Mouse (Mus musculus) adrenal gland (tissue): ENCODE measurements around the gene Zfp362.

ENCODE experiments used
- intact Hi-C: fragments of 180-260 bp; cut with DNase I; formaldehyde crosslinking; loops from one replicate; pipeline ENCODE4 v1.15.1; 2025
- long read RNA-seq, 2 experiments: library from polyadenylated mRNA; unstranded; transcript quantifications; one replicate each; pipeline ENCODE4 v2.0.0; 2020; ENCODE audit warnings: borderline replicate concordance in 1 of 2; ENCODE audit not compliant: insufficient replicate concordance in 1 of 2

The Zfp362 gene
- long read RNA-seq, experiment 1, partial matches to known transcripts = 2 of 4 reads
- long read RNA-seq, experiment 1, other reads (novel, unspliced or antisense) = 2 of 4 reads
- long read RNA-seq, experiment 2, partial matches to known transcripts = 1 of 7 reads
- long read RNA-seq, experiment 2, other reads (novel, unspliced or antisense) = 6 of 7 reads

- intact Hi-C loops = no loop called here
Observed at GRCm38 (mm10) chr4:128806043-128806826, at the start of gene Zfp362. Zfp362 (minus strand) TSS chr4:128806045.

GRCm38 (mm10) chr4:128855613-128856040 lies 49.8 kb upstream of the Zfp362 start:
- intact Hi-C loops = loop anchor here (2.0 to 5.0 kb wide), 3 partner anchors 63 to 238 kb away; partner anchors contain the start of gene Tlr12

- intact Hi-C loops = no loop called here
Observed at GRCm38 (mm10) chr4:128853117-128853516, 47.3 kb upstream of the Zfp362 start.

- intact Hi-C loops = no loop called here
Observed at GRCm38 (mm10) chr4:128852266-128852887, 46.5 kb upstream of the Zfp362 start.

GRCm38 (mm10) chr4:128849686-128850085 lies 43.8 kb upstream of the Zfp362 start:
- intact Hi-C loops = no loop called here

GRCm38 (mm10) chr4:128848961-128849360 lies 43.1 kb upstream of the Zfp362 start:
- intact Hi-C loops = no loop called here

GRCm38 (mm10) chr4:128845367-128845973 lies 39.6 kb upstream of the Zfp362 start:
- intact Hi-C loops = no loop called here

- intact Hi-C loops = no loop called here
Observed at GRCm38 (mm10) chr4:128844566-128844965, 38.7 kb upstream of the Zfp362 start.

- intact Hi-C loops = no loop called here
Observed at GRCm38 (mm10) chr4:128841259-128841658, 35.4 kb upstream of the Zfp362 start.

- intact Hi-C loops = no loop called here
Observed at GRCm38 (mm10) chr4:128839811-128840738, 34.2 kb upstream of the Zfp362 start.

- intact Hi-C loops = no loop called here
Observed at GRCm38 (mm10) chr4:128838202-128838601, 32.4 kb upstream of the Zfp362 start.

- intact Hi-C loops = no loop called here
Observed at GRCm38 (mm10) chr4:128824131-128824530, 18.3 kb upstream of the Zfp362 start.

- intact Hi-C loops = no loop called here
Observed at GRCm38 (mm10) chr4:128820568-128820967, 14.7 kb upstream of the Zfp362 start.

GRCm38 (mm10) chr4:128817011-128817410 lies 11.2 kb upstream of the Zfp362 start:
- intact Hi-C loops = no loop called here

- intact Hi-C loops = no loop called here
Observed at GRCm38 (mm10) chr4:128811382-128812056, 5.7 kb upstream of the Zfp362 start.

- intact Hi-C loops = no loop called here
Observed at GRCm38 (mm10) chr4:128806827-128807179, 958 bp upstream of the Zfp362 start.

- intact Hi-C loops = no loop called here
Observed at GRCm38 (mm10) chr4:128805150-128806042, 449 bp downstream of the Zfp362 start.

- intact Hi-C loops = no loop called here
Observed at GRCm38 (mm10) chr4:128804426-128805149, 1.3 kb downstream of the Zfp362 start.

- intact Hi-C loops = no loop called here
Observed at GRCm38 (mm10) chr4:128803569-128803968, 2.3 kb downstream of the Zfp362 start.
